Mouse (Mus musculus): ENCODE results near the gene BC107364. TPM values are rescaled to one million over a fixed set of nuclear protein-coding genes. Genes with fewer than 3 reads are reported as not detected.
A peak's percentile ranks its signal among the peaks of the same experiment; 100 is the strongest.
"Not testable (repeated sequence)": the region's sequence is repeated elsewhere in the genome, so short reads cannot be mapped to it uniquely, and the experiment has no call there.

BC107364 gene
- total and polyA plus RNA-seq, 3 experiments: 0.17 TPM; not detected in 2

- H3K4me1 ChIP-seq (ENCODE audit: control insufficient read depth in 1 of 2, insufficient read depth in 2 of 2, low read length in 2 of 2); DNase-seq (ENCODE audit: low read depth, low spot score); H3K27me3 ChIP-seq (ENCODE audit: control insufficient read depth in 1 of 2, insufficient read depth in 2 of 2, low read length in 2 of 2); H3K9me3 ChIP-seq (replicated peaks; ENCODE audit: insufficient read depth, low read length): not testable (repeated sequence)
- H3K4me3 ChIP-seq (ENCODE audit: control insufficient read depth in 1 of 2, insufficient read depth in 1 of 2, low read depth in 2 of 2, low read length in 2 of 2): peak overlapping the region in 1 of 2 experiments; percentile 21; a peak in 1 of 4 replicates
- H3K9ac ChIP-seq (ENCODE audit: control insufficient read depth, low read depth, low read length, poor library complexity, severe bottlenecking): peak overlapping the region; percentile 56
- peak overlapping the region; percentile 84 for H3K27ac ChIP-seq (ENCODE audit: control insufficient read depth, low read depth, low read length)
- peaks cover 17% of the 10 kb centered on the region for H3K79me2 ChIP-seq (ENCODE audit: control insufficient read depth, insufficient read depth, low read length, poor library complexity)
- peak; percentile 28 to 49; a peak in 1 of 4 replicates for TF ChIP-seq POLR2A (IDR thresholded peaks at IDR 0.05; ENCODE audit: control insufficient read depth in 1 of 2, insufficient read depth in 1 of 2, low read depth in 1 of 2, low read length in 2 of 2, poor library complexity in 1 of 2)
- H3K36me3 ChIP-seq (ENCODE audit: control insufficient read depth in 1 of 2, insufficient read depth in 2 of 2, low read length in 2 of 2): peaks cover 4 to 12% of the 10 kb centered on the region in 2 experiments
Observed at GRCm38 (mm10) chr3:96488907-96489629, 37.0 kb upstream of the BC107364 start.

- Histone ChIP-seq H3K79me2 (ENCODE audit: control insufficient read depth, insufficient read depth, low read length, poor library complexity) (peaks cover 15% of the 10 kb centered on the region), H3K36me3 (ENCODE audit: control insufficient read depth in 1 of 2, insufficient read depth in 2 of 2, low read length in 2 of 2) (peaks cover 4 to 12% of the 10 kb centered on the region in 2 experiments), H3K27ac (ENCODE audit: control insufficient read depth, low read depth, low read length) (peak overlapping the region; percentile 86), H3K9ac (ENCODE audit: control insufficient read depth, low read depth, low read length, poor library complexity, severe bottlenecking) (peak overlapping the region; percentile 65), H3K4me3 (ENCODE audit: control insufficient read depth in 1 of 2, insufficient read depth in 1 of 2, low read depth in 2 of 2, low read length in 2 of 2) (peak overlapping the region; percentile 39 to 41)
- H3K9me3 ChIP-seq (replicated peaks; ENCODE audit: insufficient read depth, low read length); H3K4me1 ChIP-seq (ENCODE audit: control insufficient read depth in 1 of 2, insufficient read depth in 2 of 2, low read length in 2 of 2); DNase-seq (ENCODE audit: low read depth, low spot score); H3K27me3 ChIP-seq (ENCODE audit: control insufficient read depth in 1 of 2, insufficient read depth in 2 of 2, low read length in 2 of 2): not testable (repeated sequence)
Observed at GRCm38 (mm10) chr3:96488290-96488906, 36.3 kb upstream of the BC107364 start.

GRCm38 (mm10) chr3:96487596-96488289 is 35.6 kb upstream of the BC107364 start:
- TF ChIP-seq POLR2AphosphoS5 (IDR thresholded peaks at IDR 0.05; ENCODE audit: borderline replicate concordance, low read depth, low read length): 0 out of 2 replicates have a peak, but pooled peaks have one; percentile 42
- peak; percentile 48; the same call in 1 of the 2 replicates for TF ChIP-seq MYB (IDR thresholded peaks at IDR 0.05; ENCODE audit: low read depth, low read length)
- TF ChIP-seq SMC3 (IDR thresholded peaks at IDR 0.05; ENCODE audit: low read depth, low read length): peak; percentile 28; the same call in 1 of the 2 replicates
- no peak for TF ChIP-seq USF1 (IDR thresholded peaks at IDR 0.05; ENCODE audit: low read depth, low read length)
- peak; percentile 46; the same call in 1 of the 2 replicates for TF ChIP-seq ZNF384 (IDR thresholded peaks at IDR 0.05; ENCODE audit: low read depth, low read length)
- TF ChIP-seq EP300 (IDR thresholded peaks at IDR 0.05; ENCODE audit: low read depth in 1 of 2, low read length in 2 of 2): no peak; a peak in 2 of 4 replicates
- TF ChIP-seq CTCF (IDR thresholded peaks at IDR 0.05 in 2 of 3, conservative IDR thresholded peaks at IDR 0.05 in 1 of 3; ENCODE audit: control insufficient read depth in 1 of 3, insufficient read depth in 1 of 3, low read depth in 2 of 3, low read length in 3 of 3, poor library complexity in 1 of 3, severe bottlenecking in 1 of 3): peak; percentile 30 to 74 (median 62)
- TF ChIP-seq JUND (IDR thresholded peaks at IDR 0.05; ENCODE audit: low read depth, low read length): peak; percentile 69; the same call in 1 of the 2 replicates
- peak; percentile 47; the same call in 1 of the 2 replicates for TF ChIP-seq NELFE (IDR thresholded peaks at IDR 0.05; ENCODE audit: low read depth, low read length)
- no peak; the same call in 1 of the 2 replicates for TF ChIP-seq ETS1 (IDR thresholded peaks at IDR 0.05; ENCODE audit: low read depth, low read length)
- peak; percentile 12; the same call in 1 of the 2 replicates for TF ChIP-seq BHLHE40 (IDR thresholded peaks at IDR 0.05; ENCODE audit: borderline replicate concordance, low read depth, low read length)
- 0 out of 4 replicates have a peak, but pooled peaks of 1 of the 2 experiments have one; percentile 27 for TF ChIP-seq POLR2A (IDR thresholded peaks at IDR 0.05; ENCODE audit: control insufficient read depth in 1 of 2, insufficient read depth in 1 of 2, low read depth in 1 of 2, low read length in 2 of 2, poor library complexity in 1 of 2)
- peak; percentile 69 for TF ChIP-seq TBP (IDR thresholded peaks at IDR 0.05; ENCODE audit: low read depth, low read length)
- TF ChIP-seq ZKSCAN1 (IDR thresholded peaks at IDR 0.05; ENCODE audit: low read depth, low read length): no peak
- Histone ChIP-seq H3K9ac (ENCODE audit: control insufficient read depth, low read depth, low read length, poor library complexity, severe bottlenecking) (peak overlapping the region; percentile 74), H3K4me1 (ENCODE audit: control insufficient read depth in 1 of 2, insufficient read depth in 2 of 2, low read length in 2 of 2) (peaks cover 0 to 5% of the 10 kb centered on the region in 2 experiments; a peak in 3 of 4 replicates), H3K27ac (ENCODE audit: control insufficient read depth, low read depth, low read length) (peak overlapping the region; percentile 86), H3K27me3 (ENCODE audit: control insufficient read depth in 1 of 2, insufficient read depth in 2 of 2, low read length in 2 of 2) (no peaks in the 10 kb centered on the region), H3K4me3 (ENCODE audit: control insufficient read depth in 1 of 2, insufficient read depth in 1 of 2, low read depth in 2 of 2, low read length in 2 of 2) (peak overlapping the region; percentile 39 to 41), H3K9me3 (replicated peaks; ENCODE audit: insufficient read depth, low read length) (no peaks in the 10 kb centered on the region), H3K79me2 (ENCODE audit: control insufficient read depth, insufficient read depth, low read length, poor library complexity) (peaks cover 9% of the 10 kb centered on the region), H3K36me3 (ENCODE audit: control insufficient read depth in 1 of 2, insufficient read depth in 2 of 2, low read length in 2 of 2) (peaks cover 4 to 12% of the 10 kb centered on the region in 2 experiments)
- peak; percentile 89 for DNase-seq (ENCODE audit: low read depth, low spot score)

Data from MEL (cell line).